12 mouse cellular contexts compared by ENCODE assay signal in the genomic region with DNA sequence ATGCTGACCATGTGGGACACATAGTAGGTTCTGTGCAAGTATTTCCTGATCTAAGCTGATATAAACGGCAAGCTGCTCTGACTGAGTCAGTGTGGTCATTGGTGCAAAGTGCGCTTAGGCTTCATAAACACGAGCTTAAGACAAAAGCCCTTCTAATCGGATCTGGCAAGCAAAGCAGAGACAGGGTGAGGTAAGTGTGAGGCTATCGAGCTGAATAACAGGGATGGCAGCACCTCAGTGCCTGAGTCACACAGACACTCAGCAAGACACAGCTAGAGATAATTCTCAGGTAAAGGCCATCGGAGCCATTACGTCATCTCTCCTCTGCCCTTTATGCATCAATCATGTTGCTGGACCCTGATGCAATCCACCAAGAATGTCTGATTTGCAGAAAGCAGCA.
DNase-seq lines count a peak whose midpoint lies in the region; ATAC-seq and TF ChIP-seq lines count a peak whose summit lies in the region.
"Had no signal": no experiment of that assay in that cellular context is flagged by ENCODE, and none has a peak within 500 bp of the region (broad histone marks: within the 10 kb centered on the region; RNA-seq: fewer than 3 reads in every experiment).

No protein-coding gene starts in this region.

- TF ChIP-seq CTCF in lung, embryonic 14.5 days (IDR thresholded peaks at IDR 0.05; ENCODE audit: low read depth), result no peak
- TF ChIP-seq CTCF in lung, adult 2 months (IDR thresholded peaks at IDR 0.05; ENCODE audit: insufficient read depth, low read length), result no peak

- peaks cover 12% of the 10 kb centered on the region; the same call in 1 of the 2 replicates for H3K4me1 ChIP-seq in lung, embryonic 14.5 days (ENCODE audit: insufficient read depth)
- peaks cover 4% of the 10 kb centered on the region; the same call in 1 of the 2 replicates for H3K4me1 ChIP-seq in lung, adult 2 months (ENCODE audit: control insufficient read depth, insufficient read depth, low read length)
- H3K4me1 ChIP-seq in forebrain, embryonic 15.5 days, result peaks cover 4% of the 10 kb centered on the region; the same call in 1 of the 2 replicates
- H3K4me1 ChIP-seq in stomach, embryonic 15.5 days, result no peaks in the 10 kb centered on the region; the same call in 1 of the 2 replicates
- H3K4me1 ChIP-seq: hindbrain, embryonic 12.5 days; neural tube, embryonic 13.5 days had no signal

- peak; percentile 15 for ATAC-seq in lung, embryonic 14.5 days (ENCODE audit: insufficient read depth)
- ATAC-seq in forebrain, embryonic 15.5 days (replicated peaks), result peak; percentile 56
- peak; percentile 60; the same call in 1 of the 2 replicates for ATAC-seq in stomach, embryonic 15.5 days (ENCODE audit: insufficient read depth, low FRiP score, low read depth)

- H3K27me3 ChIP-seq in lung, embryonic 14.5 days (ENCODE audit: insufficient read depth, low read length), result no peaks in the 10 kb centered on the region
- H3K27me3 ChIP-seq in forebrain, embryonic 15.5 days, result no peaks in the 10 kb centered on the region
- no peaks in the 10 kb centered on the region for H3K27me3 ChIP-seq in stomach, embryonic 15.5 days (replicated peaks)
- H3K27me3 ChIP-seq: hindbrain, embryonic 12.5 days; limb, embryonic 12.5 days; neural tube, embryonic 13.5 days had no signal

- DNase-seq in adrenal gland, adult 2 months, result peak; percentile 51
- DNase-seq in adrenal gland, adult 18-20 months (ENCODE audit: low spot score in 2 of 2), result no peak
- DNase-seq in lung, embryonic 14.5 days, result peak; percentile 28
- no peak for DNase-seq in lung, adult 2 months
- no peak for DNase-seq in urinary bladder, adult 2 months (ENCODE audit: low spot score)
- DNase-seq in layer of hippocampus, adult 8-10 months (ENCODE audit: low spot score in 2 of 2), result no peak
- DNase-seq: thymus, postnatal 36 days had no signal

- H3K4me2 ChIP-seq in lung, embryonic 14.5 days, result no peak overlapping the region
- H3K4me2 ChIP-seq in forebrain, embryonic 15.5 days (replicated peaks), result no peak overlapping the region
- H3K4me2 ChIP-seq in stomach, embryonic 15.5 days, result no peak overlapping the region
- H3K4me2 ChIP-seq: hindbrain, embryonic 12.5 days; limb, embryonic 12.5 days; neural tube, embryonic 13.5 days had no signal

- H3K27ac ChIP-seq in lung, embryonic 14.5 days (ENCODE audit: low read depth), result no peak overlapping the region
- no peak overlapping the region for H3K27ac ChIP-seq in forebrain, embryonic 15.5 days (replicated peaks)
- no peak overlapping the region for H3K27ac ChIP-seq in stomach, embryonic 15.5 days
- H3K27ac ChIP-seq: hindbrain, embryonic 12.5 days; neural tube, embryonic 13.5 days had no signal

- no peak overlapping the region for H3K9ac ChIP-seq in lung, embryonic 14.5 days
- H3K9ac ChIP-seq in forebrain, embryonic 15.5 days (replicated peaks), result no peak overlapping the region
- no peak overlapping the region for H3K9ac ChIP-seq in stomach, embryonic 15.5 days
- H3K9ac ChIP-seq: hindbrain, embryonic 12.5 days; limb, embryonic 12.5 days; neural tube, embryonic 13.5 days had no signal

- no peak overlapping the region for H3K4me3 ChIP-seq in lung, embryonic 14.5 days (ENCODE audit: low read depth, low read length)
- no peak overlapping the region for H3K4me3 ChIP-seq in lung, adult 2 months (replicated peaks; ENCODE audit: extremely low read depth, low read depth, low read length)
- H3K4me3 ChIP-seq in forebrain, embryonic 15.5 days, result no peak overlapping the region
- H3K4me3 ChIP-seq in stomach, embryonic 15.5 days (replicated peaks), result no peak overlapping the region
- H3K4me3 ChIP-seq: hindbrain, embryonic 12.5 days; limb, embryonic 12.5 days; neural tube, embryonic 13.5 days had no signal

- TF ChIP-seq POLR2A in lung, adult 2 months (IDR thresholded peaks at IDR 0.05; ENCODE audit: borderline replicate concordance, extremely low read depth, low read depth, low read length), result no peak

- H3K36me3 ChIP-seq in lung, embryonic 14.5 days (ENCODE audit: insufficient read depth), result no peaks in the 10 kb centered on the region
- no peaks in the 10 kb centered on the region for H3K36me3 ChIP-seq in forebrain, embryonic 15.5 days
- no peaks in the 10 kb centered on the region for H3K36me3 ChIP-seq in stomach, embryonic 15.5 days
- H3K36me3 ChIP-seq: hindbrain, embryonic 12.5 days; limb, embryonic 12.5 days; neural tube, embryonic 13.5 days had no signal

- 32% methylated on average over 7 of the region's 7 CpGs for WGBS in lung, embryonic 14.5 days
- WGBS in lung, adult 2 months, result 51% methylated on average over 7 of the region's 7 CpGs
- 40% methylated on average over 7 of the region's 7 CpGs for WGBS in forebrain, embryonic 15.5 days
- WGBS in stomach, embryonic 15.5 days, result 35% methylated on average over 7 of the region's 7 CpGs

- H3K9me3 ChIP-seq in lung, embryonic 14.5 days (ENCODE audit: low read depth, low read length), result no peaks in the 10 kb centered on the region
- H3K9me3 ChIP-seq in forebrain, embryonic 15.5 days, result no peaks in the 10 kb centered on the region
- no peaks in the 10 kb centered on the region for H3K9me3 ChIP-seq in stomach, embryonic 15.5 days
- H3K9me3 ChIP-seq: neural tube, embryonic 13.5 days had no signal

Comparison
In these comparisons a context has a peak if more than half of its experiments do, and no peak if none do; other contexts are left out.
1. DNase-seq: peak in adrenal gland, adult 2 months (single experiment) and lung, embryonic 14.5 days (single experiment); none in adrenal gland, adult 18-20 months (0 of 2), lung, adult 2 months (single experiment), urinary bladder, adult 2 months (single experiment) and layer of hippocampus, adult 8-10 months (0 of 2).
2. Peak in every context shown above with its lines, with median percentiles within 50 percentile points of each other: ATAC-seq.